Mouse (Mus musculus) forebrain, embryonic 13.5 days (tissue): ENCODE measurements at regions not wholly inside any gene's neighbourhood (a gene's known extent, or its start where the extent isn't known, plus 50 kb on each side); places are given as distances from the start of the nearest gene placed in this dataset.
A peak's percentile ranks its signal among the peaks of the same experiment; 100 is the strongest.

Experiments
- ATAC-seq: fragments of 200-750 bp; cut with Nextera tagmentation; 2 replicates; pipeline ENCODE4 v1.8.0; 2017
- H3K27ac ChIP-seq: fragments of 300-500 bp; sonication (generic); 2 replicates; pipeline ENCODE4 v1.5.1; 2015; ENCODE audit warnings: inconsistent platforms, mild to moderate bottlenecking, moderate library complexity
- H3K27me3 ChIP-seq: fragments of 300-500 bp; sonication (generic); 2 replicates; pipeline ENCODE4 v1.6.1; 2015; ENCODE audit warnings: mild to moderate bottlenecking, inconsistent platforms
- H3K36me3 ChIP-seq: fragments of 300-500 bp; sonication (generic); 2 replicates; pipeline ENCODE4 v1.6.1; 2015; ENCODE audit warnings: mild to moderate bottlenecking, inconsistent platforms; ENCODE audit not compliant: poor library complexity, severe bottlenecking
- H3K4me1 ChIP-seq: fragments of 300-500 bp; sonication (generic); 2 replicates; pipeline ENCODE4 v1.6.1; 2015; ENCODE audit warnings: inconsistent platforms
- H3K4me2 ChIP-seq: fragments of 300-500 bp; sonication (generic); 2 replicates; pipeline ENCODE4 v1.6.1; 2015; ENCODE audit warnings: inconsistent platforms, mild to moderate bottlenecking, moderate library complexity
- H3K4me3 ChIP-seq: fragments of 300-500 bp; sonication (generic); 2 replicates; pipeline ENCODE4 v1.5.1; 2015; ENCODE audit warnings: mild to moderate bottlenecking, inconsistent platforms
- H3K9ac ChIP-seq: fragments of 300-500 bp; sonication (generic); 2 replicates; pipeline ENCODE4 v1.6.1; 2015; ENCODE audit warnings: mild to moderate bottlenecking, inconsistent platforms
- H3K9me3 ChIP-seq: fragments of 300-500 bp; sonication (generic); replicated peaks from 2 replicates; pipeline ENCODE4 v1.6.1; 2016; ENCODE audit warnings: inconsistent platforms
- WGBS: fragments of 180-500 bp; shearing (Covaris S2); methylation state at CpG from one replicate; pipeline ENCODE4 v1.1.7; 2015; 5-methylcytosine and 5-hydroxymethylcytosine counted together

DNA sequence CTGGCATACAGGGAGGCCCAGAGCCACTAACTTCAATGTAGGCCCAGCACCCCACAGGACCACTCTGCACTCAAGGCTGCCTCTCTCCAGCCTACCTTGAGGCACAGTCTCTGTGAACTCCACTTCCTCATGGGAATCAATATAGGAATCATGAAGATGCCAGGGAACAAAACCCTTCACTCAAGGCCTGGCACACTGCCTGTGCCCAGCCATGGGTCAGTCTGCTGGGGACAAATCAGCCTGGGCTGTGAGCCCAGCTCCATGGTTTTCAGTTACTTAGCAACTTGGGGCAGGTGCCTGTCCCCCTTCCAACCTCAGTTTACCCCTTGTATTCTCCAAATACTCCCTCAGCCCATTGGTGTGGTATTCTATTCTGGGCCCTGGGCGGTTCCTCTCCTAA lies 119.6 kb downstream of the Cryba4 start:
- H3K9ac ChIP-seq, result no peak overlapping the region
- no peaks in the 10 kb centered on the region for H3K27me3 ChIP-seq
- H3K4me1 ChIP-seq, result peaks cover 50% of the 10 kb centered on the region
- WGBS, result 94% methylated on average over 1 of the region's 1 CpGs
- peak overlapping the region; percentile 94 for H3K27ac ChIP-seq
- H3K9me3 ChIP-seq, result no peaks in the 10 kb centered on the region
- H3K4me2 ChIP-seq, result no peak overlapping the region
- no peak for ATAC-seq
- no peak overlapping the region for H3K4me3 ChIP-seq
- no peaks in the 10 kb centered on the region for H3K36me3 ChIP-seq

DNA sequence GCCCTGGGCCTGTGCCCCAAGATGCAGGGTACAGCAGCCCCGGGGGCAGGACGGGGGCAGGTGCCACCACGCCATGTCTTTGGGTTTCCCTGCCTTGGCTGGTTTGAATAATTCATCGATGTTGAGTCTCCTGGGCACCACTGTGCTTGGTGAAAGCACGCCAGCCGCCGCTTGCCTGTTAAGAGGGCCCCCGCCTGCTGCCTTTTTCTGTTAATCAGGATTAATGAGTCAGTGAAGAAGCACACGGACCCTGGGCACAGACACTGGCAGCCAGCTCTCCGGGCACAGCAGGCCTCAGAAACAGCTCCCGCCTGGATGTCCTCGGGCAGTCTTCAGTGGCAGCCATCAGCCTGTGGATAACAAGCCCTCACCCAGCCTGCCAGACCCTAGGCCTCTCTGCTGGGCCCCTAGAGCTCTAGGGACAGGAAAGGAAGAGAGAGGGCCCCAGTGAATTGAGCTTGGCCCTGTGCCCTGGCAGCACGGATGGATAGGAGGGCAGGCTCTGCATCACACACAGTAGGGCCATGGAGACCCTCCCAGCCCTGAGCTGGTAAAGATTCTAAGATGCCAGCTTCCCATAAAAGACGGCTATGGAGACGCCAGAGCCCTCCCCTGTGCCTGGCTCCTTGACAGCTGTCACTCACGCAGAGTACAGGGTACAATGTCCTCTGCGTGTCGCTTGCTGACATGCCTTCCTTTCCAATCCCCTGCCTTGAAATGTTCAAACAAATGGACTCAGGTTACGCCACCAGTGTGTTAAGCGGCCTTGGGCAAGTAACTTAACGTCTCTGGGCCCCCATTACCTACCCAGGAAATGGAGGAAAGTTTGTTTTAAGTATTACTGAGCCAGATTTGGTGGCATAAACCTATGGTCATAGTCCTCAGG lies 118.4 kb downstream of the Cryba4 start:
- Histone ChIP-seq H3K27ac (peak overlapping the region; percentile 94), H3K4me1 (peaks cover 50% of the 10 kb centered on the region), H3K4me3 (no peak overlapping the region), H3K36me3 (no peaks in the 10 kb centered on the region), H3K9ac (peak overlapping the region; percentile 30; the same call in 1 of the 2 replicates), H3K27me3 (no peaks in the 10 kb centered on the region), H3K4me2 (peak overlapping the region; percentile 19), H3K9me3 (no peaks in the 10 kb centered on the region)
- WGBS, result 28% methylated on average over 21 of the region's 21 CpGs
- peak; percentile 90 for ATAC-seq

DNA sequence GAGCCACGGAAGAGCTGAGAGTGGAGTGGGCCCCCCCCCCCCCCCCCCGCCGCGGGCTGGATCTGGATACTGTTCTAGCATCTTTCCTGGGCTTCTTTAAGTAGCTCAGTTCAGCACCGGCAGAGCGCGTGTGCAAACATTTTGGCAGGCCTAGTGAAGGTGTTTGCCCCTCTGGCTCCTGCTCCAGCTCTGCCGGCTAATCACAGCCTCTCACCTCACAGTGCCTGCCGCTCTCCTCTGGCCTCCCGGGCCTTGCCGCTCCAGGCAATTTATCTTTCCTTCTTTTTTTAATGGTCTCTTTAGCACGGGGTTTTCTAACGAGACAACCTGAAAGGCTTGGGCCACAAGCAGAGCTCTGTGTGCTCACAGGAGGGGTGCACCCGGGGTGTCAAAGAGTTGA lies 115.7 kb downstream of the Cryba4 start:
- no peak for ATAC-seq

DNA sequence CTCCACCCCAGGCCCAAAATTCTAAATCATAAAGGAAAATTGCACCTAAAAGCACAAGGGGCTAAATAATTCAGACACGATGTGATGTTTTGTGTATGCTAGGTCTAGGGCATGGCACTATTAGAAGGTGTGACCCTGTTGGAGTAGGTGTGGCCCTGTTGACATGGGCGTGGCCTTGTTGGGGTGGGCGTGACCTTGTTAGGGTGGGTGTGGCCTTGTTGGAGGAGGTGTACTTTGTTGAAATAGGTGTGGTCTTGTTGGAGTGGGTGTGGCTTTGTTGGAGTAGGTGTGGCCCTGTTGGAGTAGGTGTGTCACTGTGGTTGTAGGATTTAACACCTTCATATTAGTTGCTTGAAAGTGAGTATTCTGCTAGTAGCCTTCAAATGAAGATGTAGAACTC lies 114.1 kb downstream of the Cryba4 start:
- Histone ChIP-seq H3K36me3 (no peaks in the 10 kb centered on the region), H3K4me3 (no peak overlapping the region), H3K9ac (no peak overlapping the region), H3K4me1 (peaks cover 44% of the 10 kb centered on the region), H3K27ac (no peak overlapping the region), H3K4me2 (no peak overlapping the region), H3K27me3 (peaks cover 2% of the 10 kb centered on the region; the same call in 1 of the 2 replicates), H3K9me3 (no peaks in the 10 kb centered on the region)
- WGBS, result 88% methylated on average over 3 of the region's 3 CpGs
- ATAC-seq, result no peak

More for the DNA sequence above, 115.7 kb downstream of the Cryba4 start:
- Histone ChIP-seq H3K4me2 (no peak overlapping the region), H3K4me3 (no peak overlapping the region), H3K4me1 (peaks cover 59% of the 10 kb centered on the region), H3K27ac (no peak overlapping the region; the same call in 1 of the 2 replicates), H3K9ac (0 out of 2 replicates have a peak overlapping the region, but pooled peaks have one; percentile 34), H3K9me3 (no peaks in the 10 kb centered on the region), H3K36me3 (no peaks in the 10 kb centered on the region), H3K27me3 (0 out of 2 replicates have a peak, but pooled peaks cover 2% of the 10 kb centered on the region)
- WGBS, result 22% methylated on average over 10 of the region's 14 CpGs

DNA sequence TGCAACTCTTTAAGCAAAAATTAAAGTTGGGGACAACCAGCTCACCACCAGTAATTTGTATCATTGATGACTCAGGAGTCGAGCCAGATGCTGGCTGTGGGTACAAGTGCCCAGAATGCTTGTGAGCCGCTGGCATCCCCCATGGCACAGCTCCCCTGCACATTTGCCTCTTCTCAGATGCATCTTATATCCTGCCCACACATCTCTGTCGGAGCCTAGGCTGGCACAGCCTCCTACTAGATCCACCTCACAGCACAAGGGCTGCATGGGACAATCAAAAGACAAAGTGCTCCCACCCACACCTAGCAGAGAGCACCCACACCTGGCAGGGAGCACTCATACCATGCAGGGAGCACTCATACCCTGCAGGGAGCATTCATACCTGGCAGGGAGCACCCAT lies 109.6 kb downstream of the Cryba4 start:
- H3K4me2 ChIP-seq, result no peak overlapping the region
- ATAC-seq, result no peak
- H3K27me3 ChIP-seq, result peaks cover 2% of the 10 kb centered on the region; the same call in 1 of the 2 replicates
- WGBS, result 88% methylated on average over 3 of the region's 3 CpGs
- no peak overlapping the region for H3K4me3 ChIP-seq
- H3K9me3 ChIP-seq, result no peaks in the 10 kb centered on the region
- H3K36me3 ChIP-seq, result no peaks in the 10 kb centered on the region
- H3K27ac ChIP-seq, result no peak overlapping the region
- H3K9ac ChIP-seq, result no peak overlapping the region
- H3K4me1 ChIP-seq, result peaks cover 17% of the 10 kb centered on the region

DNA sequence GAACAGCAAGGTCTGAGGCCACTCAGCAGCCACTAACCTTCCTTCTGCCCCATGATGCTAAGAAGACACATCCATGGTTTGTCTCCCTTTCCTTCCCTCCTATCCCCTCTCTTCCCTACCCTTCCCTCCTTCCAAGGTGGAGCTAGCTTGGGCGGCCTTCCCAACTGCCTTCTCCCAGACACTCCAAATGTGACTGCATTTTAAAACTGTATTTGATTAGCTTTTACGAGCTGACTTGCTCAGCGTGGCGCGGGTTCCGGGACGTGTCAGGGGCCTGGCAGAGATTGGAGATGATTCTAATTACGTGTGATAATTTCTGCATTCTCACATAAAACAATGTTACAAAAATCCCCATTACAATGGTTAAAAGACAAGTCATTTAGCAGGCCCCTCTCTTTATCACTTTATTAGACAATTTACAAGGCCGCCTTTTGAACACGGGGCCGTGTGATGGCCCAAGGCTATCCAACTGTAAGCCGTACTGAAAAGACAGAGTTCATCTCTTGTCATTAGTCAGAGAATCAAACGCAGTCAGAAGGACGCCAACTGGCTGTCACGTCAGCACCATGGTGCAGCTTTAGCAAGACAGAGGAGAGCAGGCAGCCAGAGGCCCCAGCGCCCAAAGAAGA lies 108.2 kb downstream of the Cryba4 start:
- H3K9ac ChIP-seq, result no peak overlapping the region
- no peaks in the 10 kb centered on the region for H3K36me3 ChIP-seq
- 71% methylated on average over 16 of the region's 16 CpGs for WGBS
- H3K27ac ChIP-seq, result no peak overlapping the region
- H3K4me2 ChIP-seq, result no peak overlapping the region
- H3K4me3 ChIP-seq, result no peak overlapping the region
- peaks cover 17% of the 10 kb centered on the region for H3K4me1 ChIP-seq
- ATAC-seq, result no peak; the same call in 1 of the 2 replicates
- peaks cover 2% of the 10 kb centered on the region; the same call in 1 of the 2 replicates for H3K27me3 ChIP-seq
- no peaks in the 10 kb centered on the region for H3K9me3 ChIP-seq

DNA sequence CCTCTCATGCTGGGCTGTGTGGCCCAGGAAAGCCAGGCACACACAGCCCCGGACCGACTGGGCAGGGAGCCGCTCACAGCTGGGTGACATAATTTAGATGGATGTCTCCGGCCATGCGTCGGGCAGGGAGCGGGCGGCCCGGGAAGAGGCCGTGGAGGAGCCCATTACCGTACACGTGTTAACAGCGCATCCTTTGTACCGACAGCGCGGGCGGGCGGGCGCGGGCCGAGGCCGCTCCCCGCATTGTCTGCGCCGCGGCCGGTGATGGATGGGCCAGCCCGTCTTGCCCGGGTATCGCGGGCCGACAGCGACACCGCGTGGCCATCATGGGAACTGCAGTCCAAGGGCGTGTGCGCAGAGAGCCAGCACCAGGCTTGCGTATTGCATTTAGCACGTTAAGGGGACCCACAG lies 98.6 kb downstream of the Cryba4 start:
- Histone ChIP-seq H3K27me3 (peaks cover 16% of the 10 kb centered on the region), H3K27ac (0 out of 2 replicates have a peak overlapping the region, but pooled peaks have one; percentile 0), H3K4me1 (peaks cover 15% of the 10 kb centered on the region; the same call in 1 of the 2 replicates), H3K9ac (peak overlapping the region; percentile 62), H3K9me3 (no peaks in the 10 kb centered on the region), H3K4me3 (peak overlapping the region; percentile 28), H3K36me3 (no peaks in the 10 kb centered on the region), H3K4me2 (peak overlapping the region; percentile 61)
- peak; percentile 93 for ATAC-seq
- WGBS, result under 1% methylated on average over 39 of the region's 39 CpGs

DNA sequence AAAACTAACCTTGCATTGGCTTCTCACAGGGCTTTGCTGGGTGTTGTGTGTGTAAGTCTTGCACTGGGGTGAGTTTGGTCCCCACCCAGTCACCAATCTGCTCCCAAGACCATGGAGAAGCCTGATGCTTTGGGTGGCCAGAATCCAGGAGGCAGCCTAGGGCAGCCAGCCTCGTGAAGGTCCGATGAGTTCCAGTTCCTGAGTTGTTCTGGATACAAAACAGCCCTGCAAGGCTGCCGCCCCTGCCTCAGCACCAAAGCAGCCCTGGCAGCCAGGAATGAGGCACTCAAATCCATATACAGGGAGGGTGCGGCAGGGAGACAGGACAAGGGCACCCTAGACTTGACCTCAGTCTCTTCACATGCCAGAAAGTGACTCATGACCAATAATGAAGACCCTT lies 97.7 kb downstream of the Cryba4 start:
- Histone ChIP-seq H3K4me3 (no peak overlapping the region), H3K4me2 (no peak overlapping the region), H3K9ac (no peak overlapping the region), H3K9me3 (no peaks in the 10 kb centered on the region), H3K27ac (no peak overlapping the region), H3K36me3 (no peaks in the 10 kb centered on the region), H3K4me1 (peaks cover 15% of the 10 kb centered on the region; the same call in 1 of the 2 replicates), H3K27me3 (peaks cover 16% of the 10 kb centered on the region)
- no peak for ATAC-seq
- WGBS, result 71% methylated on average over 4 of the region's 4 CpGs

DNA sequence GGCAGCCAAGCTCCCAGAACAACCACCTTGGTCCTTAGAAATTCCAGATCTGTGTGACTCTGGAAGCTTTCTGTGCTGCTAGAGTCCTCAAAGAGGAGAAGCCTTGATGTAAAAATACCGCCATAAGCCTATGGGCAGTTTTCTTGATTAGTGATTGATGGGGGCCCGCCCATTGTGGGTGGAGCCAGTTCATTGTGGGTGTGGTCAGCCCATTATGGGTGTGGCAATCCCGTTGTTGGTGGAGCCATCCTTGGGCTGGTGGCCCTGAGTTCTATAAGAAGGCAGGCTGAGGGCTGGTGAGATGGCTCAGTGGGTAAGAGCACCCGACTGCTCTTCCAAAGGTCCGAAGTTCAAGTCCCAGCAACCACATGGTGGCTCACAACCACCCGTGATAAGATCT lies 97.3 kb downstream of the Cryba4 start:
- H3K4me1 ChIP-seq, result peaks cover 15% of the 10 kb centered on the region; the same call in 1 of the 2 replicates
- no peak overlapping the region for H3K4me3 ChIP-seq
- H3K9ac ChIP-seq, result no peak overlapping the region
- H3K4me2 ChIP-seq, result no peak overlapping the region
- WGBS, result 80% methylated on average over 6 of the region's 6 CpGs
- no peaks in the 10 kb centered on the region for H3K9me3 ChIP-seq
- H3K27me3 ChIP-seq, result peaks cover 16% of the 10 kb centered on the region
- no peak for ATAC-seq
- H3K27ac ChIP-seq, result no peak overlapping the region
- no peaks in the 10 kb centered on the region for H3K36me3 ChIP-seq

DNA sequence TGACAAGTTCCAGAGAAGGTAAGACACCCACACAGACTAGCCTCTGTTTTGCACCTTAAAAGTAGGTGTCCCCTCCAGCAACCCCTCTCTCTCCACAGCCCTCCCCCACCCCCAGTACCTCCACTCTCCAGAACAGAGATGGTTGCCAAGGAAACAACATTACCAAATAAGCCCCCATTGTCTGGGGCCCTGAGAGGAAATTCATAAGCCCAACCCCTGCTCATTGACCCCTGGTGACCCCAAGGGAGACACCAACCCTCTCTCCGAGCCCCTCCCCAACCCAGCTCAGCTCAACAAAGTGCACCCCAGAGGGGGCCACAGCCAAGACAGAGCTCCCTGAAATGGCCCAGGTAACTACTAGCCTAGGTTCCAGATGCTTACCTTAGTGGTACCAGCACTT lies 96.3 kb downstream of the Cryba4 start:
- Histone ChIP-seq H3K27me3 (peaks cover 17% of the 10 kb centered on the region), H3K9ac (no peak overlapping the region), H3K4me2 (no peak overlapping the region), H3K4me3 (no peak overlapping the region), H3K27ac (no peak overlapping the region), H3K4me1 (peaks cover 10% of the 10 kb centered on the region; the same call in 1 of the 2 replicates), H3K9me3 (no peaks in the 10 kb centered on the region), H3K36me3 (no peaks in the 10 kb centered on the region)
- no peak for ATAC-seq
- 13% methylated on average over 1 of the region's 1 CpGs for WGBS

DNA sequence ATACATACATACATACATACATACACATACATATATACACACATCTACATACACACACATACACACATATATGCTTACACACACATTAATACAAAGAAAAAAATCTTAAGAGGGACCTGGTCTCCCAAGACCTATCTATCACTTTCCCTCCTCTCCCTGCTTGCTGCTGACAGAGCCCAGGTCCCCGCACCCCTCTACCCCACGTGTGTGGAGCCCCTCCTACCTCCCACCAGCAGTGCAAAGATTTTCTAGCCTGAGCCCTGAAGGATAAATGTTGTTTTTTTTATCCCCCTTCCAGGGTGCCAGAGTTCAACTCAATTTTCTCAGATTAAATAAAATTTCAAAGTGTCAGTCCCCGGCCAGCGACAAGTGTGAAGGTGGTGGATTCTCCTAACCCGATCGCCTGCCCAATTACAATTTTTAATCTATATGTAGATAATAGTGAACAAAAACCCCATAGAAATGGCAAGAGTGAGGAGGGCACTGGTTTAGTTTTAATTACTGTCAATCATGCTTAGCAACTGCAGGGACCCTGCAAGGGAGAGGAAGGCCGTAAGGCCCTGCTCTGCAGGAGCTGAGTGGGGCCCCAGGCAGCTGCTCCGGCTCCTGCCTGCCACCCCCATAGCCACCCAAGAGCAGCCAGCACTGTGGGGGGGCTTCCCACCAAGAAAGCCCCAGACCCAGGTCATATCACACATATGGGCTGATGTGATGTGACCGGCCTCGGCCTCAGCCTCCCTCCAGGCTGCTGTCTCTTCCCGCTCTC lies 85.7 kb downstream of the Cryba4 start:
- H3K4me1 ChIP-seq, result peaks cover 51% of the 10 kb centered on the region
- H3K27me3 ChIP-seq, result 0 out of 2 replicates have a peak, but pooled peaks cover 12% of the 10 kb centered on the region
- H3K9me3 ChIP-seq, result no peaks in the 10 kb centered on the region
- H3K9ac ChIP-seq, result peak overlapping the region; percentile 45; the same call in 1 of the 2 replicates
- H3K36me3 ChIP-seq, result no peaks in the 10 kb centered on the region
- H3K4me2 ChIP-seq, result peak overlapping the region; percentile 27; the same call in 1 of the 2 replicates
- peak; percentile 78; the same call in 1 of the 2 replicates for ATAC-seq
- 10% methylated on average over 11 of the region's 11 CpGs for WGBS
- H3K27ac ChIP-seq, result peak overlapping the region; percentile 54; the same call in 1 of the 2 replicates
- no peak overlapping the region for H3K4me3 ChIP-seq
